Mouse (Mus musculus) forebrain, embryonic 15.5 days (tissue): ENCODE data around the gene Rtkn. TPM values are rescaled to one million over a fixed set of nuclear protein-coding genes. Genes with fewer than 3 reads are reported as not detected.

ENCODE experiments used
- ATAC-seq: fragments of 200-750 bp; cut with Nextera tagmentation; replicated peaks from 2 replicates; pipeline ENCODE4 v1.8.0; 2017; ENCODE audit warnings: mild to moderate bottlenecking, moderate TSS enrichment, moderate library complexity
- H3K27ac ChIP-seq: fragments of 300-500 bp; sonication (generic); replicated peaks from 2 replicates; pipeline ENCODE4 v1.5.1; 2015; ENCODE audit warnings: mild to moderate bottlenecking, inconsistent platforms
- H3K27me3 ChIP-seq: fragments of 300-500 bp; sonication (generic); 2 replicates; pipeline ENCODE4 v1.6.1; 2015; ENCODE audit warnings: inconsistent platforms
- H3K36me3 ChIP-seq: fragments of 300-500 bp; sonication (generic); 2 replicates; pipeline ENCODE4 v1.6.1; 2015; ENCODE audit warnings: mild to moderate bottlenecking, inconsistent platforms
- H3K4me1 ChIP-seq: fragments of 300-500 bp; sonication (generic); 2 replicates; pipeline ENCODE4 v1.6.1; 2015; ENCODE audit warnings: inconsistent platforms
- H3K4me2 ChIP-seq: fragments of 300-500 bp; sonication (generic); replicated peaks from 2 replicates; pipeline ENCODE4 v1.6.1; 2015; ENCODE audit warnings: mild to moderate bottlenecking, inconsistent platforms
- H3K4me3 ChIP-seq: fragments of 300-500 bp; sonication (generic); 2 replicates; pipeline ENCODE4 v1.5.1; 2015; ENCODE audit warnings: mild to moderate bottlenecking, inconsistent platforms
- H3K9ac ChIP-seq: fragments of 300-500 bp; sonication (generic); replicated peaks from 2 replicates; pipeline ENCODE4 v1.6.1; 2015; ENCODE audit warnings: mild to moderate bottlenecking, inconsistent platforms
- H3K9me3 ChIP-seq: fragments of 300-500 bp; sonication (generic); 2 replicates; pipeline ENCODE4 v1.6.1; 2016; ENCODE audit warnings: inconsistent platforms
- WGBS: fragments of 180-500 bp; shearing (Covaris S2); methylation state at CpG from one replicate; pipeline ENCODE4 v1.1.7; 2015; ENCODE audit warnings: mixed read lengths; 5-methylcytosine and 5-hydroxymethylcytosine counted together
- polyA plus RNA-seq: library from polyadenylated mRNA; unstranded; fragments of >200 nt; fragmentation: Nextera tagmentation; extraction: Ambion mirVana; gene quantifications from 2 replicates; pipeline ENCODE4 v1.2.1, GENCODE M21; 2015

The Rtkn gene
- polyA plus RNA-seq, 1 experiment from 2014 or later = 7.0 TPM

- 62% methylated on average over 3 of the region's 3 CpGs for WGBS
- Histone ChIP-seq H3K27ac (no peak overlapping the region), H3K27me3 (peaks cover 5% of the 10 kb centered on the region; the same call in 1 of the 2 replicates), H3K4me3 (no peak overlapping the region), H3K9ac (no peak overlapping the region), H3K4me2 (no peak overlapping the region), H3K9me3 (no peaks in the 10 kb centered on the region), H3K36me3 (no peaks in the 10 kb centered on the region), H3K4me1 (peaks cover 20% of the 10 kb centered on the region)
- no peak for ATAC-seq
These were observed 1.0 kb upstream of the Rtkn start for GRCm38 (mm10) chr6:83134226-83134625.

DNA sequence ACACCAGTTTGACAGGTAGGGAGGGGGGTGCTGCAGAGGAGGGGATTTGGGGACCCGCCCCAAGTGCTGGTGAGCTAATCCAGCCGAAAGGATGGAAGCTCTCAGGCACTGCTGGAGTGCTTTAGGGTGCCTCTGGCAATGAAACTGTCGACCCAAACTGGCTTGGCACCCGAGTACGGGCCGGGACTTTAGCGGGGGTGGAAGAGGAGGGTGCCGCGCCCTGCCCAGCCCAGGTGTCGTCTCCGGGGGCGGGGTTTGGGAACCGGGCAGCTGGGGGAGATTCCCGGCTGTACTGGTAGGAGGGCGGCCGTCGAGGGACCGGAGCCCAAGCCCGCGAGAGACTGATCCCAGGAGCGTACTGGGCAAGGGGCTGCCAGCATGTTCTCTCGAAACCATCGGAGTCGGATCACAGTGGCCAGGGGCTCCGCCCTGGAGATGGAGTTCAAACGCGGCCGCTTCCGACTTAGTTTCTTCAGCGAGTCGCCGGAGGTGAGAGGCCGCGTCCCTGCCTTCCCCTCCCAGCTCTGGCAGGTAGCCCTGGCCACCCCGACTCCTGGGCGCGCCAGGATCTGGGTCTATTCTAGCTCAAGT is 403 bp downstream of the Rtkn start:
- H3K36me3 ChIP-seq = no peaks in the 10 kb centered on the region
- peaks cover 20% of the 10 kb centered on the region for H3K4me1 ChIP-seq
- peaks cover 5% of the 10 kb centered on the region; the same call in 1 of the 2 replicates for H3K27me3 ChIP-seq
- H3K4me2 ChIP-seq = peak overlapping the region; percentile 9; the same call in 1 of the 2 replicates
- no peak for ATAC-seq
- WGBS = 5% methylated on average over 37 of the region's 37 CpGs
- no peak overlapping the region for H3K9ac ChIP-seq
- H3K27ac ChIP-seq = no peak overlapping the region
- H3K4me3 ChIP-seq = 0 out of 2 replicates have a peak overlapping the region, but pooled peaks have one; percentile 6
- no peaks in the 10 kb centered on the region for H3K9me3 ChIP-seq

GRCm38 (mm10) chr6:83136291-83136880 is 1.1 kb downstream of the Rtkn start:
- peaks cover 5% of the 10 kb centered on the region; the same call in 1 of the 2 replicates for H3K27me3 ChIP-seq
- peak overlapping the region; percentile 46; the same call in 1 of the 2 replicates for H3K9ac ChIP-seq
- WGBS = 22% methylated on average over 5 of the region's 5 CpGs
- peak overlapping the region; percentile 64 for H3K27ac ChIP-seq
- no peaks in the 10 kb centered on the region for H3K9me3 ChIP-seq
- H3K4me1 ChIP-seq = peaks cover 20% of the 10 kb centered on the region
- H3K4me3 ChIP-seq = peak overlapping the region; percentile 35
- no peaks in the 10 kb centered on the region for H3K36me3 ChIP-seq
- H3K4me2 ChIP-seq = peak overlapping the region; percentile 47
- 0 out of 2 replicates have a peak, but pooled peaks have one; percentile 7 for ATAC-seq

DNA sequence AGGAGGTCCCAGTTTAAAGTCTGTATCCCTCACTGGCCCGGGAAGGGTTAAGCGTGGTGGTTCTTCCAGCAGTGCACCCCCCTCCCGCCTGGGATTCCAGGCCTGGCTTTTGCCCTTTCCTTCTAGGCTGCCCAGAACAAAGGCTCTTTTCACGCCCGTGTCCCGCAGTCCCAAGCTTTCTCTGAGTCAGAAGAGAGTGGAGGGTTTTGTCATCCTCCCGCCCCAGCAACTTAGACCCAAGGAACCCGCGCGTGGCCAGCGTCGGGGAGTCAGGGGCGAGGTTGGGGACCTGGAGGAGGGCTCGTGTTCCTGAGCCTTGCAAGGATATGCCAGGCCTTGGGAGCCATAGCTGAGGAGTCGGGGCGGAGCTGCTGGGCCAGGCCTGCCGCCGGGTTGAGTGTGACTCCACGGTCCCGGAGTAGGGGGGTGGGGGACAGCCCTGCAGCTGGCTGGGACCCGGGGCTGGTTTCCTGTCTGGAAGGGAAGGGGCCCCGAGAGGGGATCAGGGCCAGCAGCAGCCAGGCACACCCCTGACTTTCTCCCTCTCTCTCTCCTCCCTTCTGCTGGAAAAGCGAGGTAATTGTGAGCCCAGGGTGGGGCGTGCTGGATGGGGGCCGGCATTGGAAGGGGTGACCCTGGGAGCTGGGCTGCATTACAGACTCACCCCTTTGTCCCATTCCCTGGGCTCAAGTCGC is 1.8 kb downstream of the Rtkn start:
- peak; percentile 67 for ATAC-seq
- Histone ChIP-seq H3K4me3 (peak overlapping the region; percentile 35), H3K9me3 (no peaks in the 10 kb centered on the region), H3K27ac (peak overlapping the region; percentile 64), H3K4me2 (peak overlapping the region; percentile 47), H3K4me1 (peaks cover 22% of the 10 kb centered on the region), H3K36me3 (no peaks in the 10 kb centered on the region), H3K9ac (peak overlapping the region; percentile 46), H3K27me3 (peaks cover 5% of the 10 kb centered on the region; the same call in 1 of the 2 replicates)
- WGBS = 2% methylated on average over 26 of the region's 26 CpGs

DNA sequence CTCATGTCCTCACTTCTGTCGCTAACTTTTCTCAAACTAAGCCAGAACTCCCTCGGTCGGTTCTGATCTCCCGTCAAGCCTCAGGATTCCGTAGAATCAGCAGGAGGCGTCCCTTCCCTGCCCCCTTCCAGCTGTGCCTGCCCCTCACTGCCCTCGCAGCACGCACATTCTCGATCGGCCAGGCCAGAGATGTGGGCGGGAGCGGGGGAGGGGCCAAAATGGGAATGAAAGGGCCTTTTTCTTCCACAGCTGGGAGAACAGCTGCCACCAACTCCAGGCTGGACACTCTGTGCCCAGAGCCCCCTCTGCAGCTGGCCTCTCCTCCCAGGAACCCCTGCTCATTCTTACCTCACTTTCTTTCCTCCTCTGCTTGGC is 2.3 kb downstream of the Rtkn start:
- Histone ChIP-seq H3K9ac (peak overlapping the region; percentile 46), H3K9me3 (no peaks in the 10 kb centered on the region), H3K4me3 (peak overlapping the region; percentile 35), H3K36me3 (no peaks in the 10 kb centered on the region), H3K27ac (peak overlapping the region; percentile 64), H3K4me2 (peak overlapping the region; percentile 47), H3K4me1 (peaks cover 27% of the 10 kb centered on the region), H3K27me3 (peaks cover 5% of the 10 kb centered on the region; the same call in 1 of the 2 replicates)
- WGBS = 1% methylated on average over 12 of the region's 12 CpGs
- ATAC-seq = peak; percentile 37

GRCm38 (mm10) chr6:83138056-83138455 is 2.8 kb downstream of the Rtkn start:
- Histone ChIP-seq H3K4me1 (peaks cover 27% of the 10 kb centered on the region), H3K4me2 (peak overlapping the region; percentile 47), H3K9me3 (no peaks in the 10 kb centered on the region), H3K27me3 (peaks cover 5% of the 10 kb centered on the region; the same call in 1 of the 2 replicates), H3K36me3 (no peaks in the 10 kb centered on the region), H3K4me3 (peak overlapping the region; percentile 35), H3K27ac (peak overlapping the region; percentile 64), H3K9ac (peak overlapping the region; percentile 46; the same call in 1 of the 2 replicates)
- WGBS = 2% methylated on average over 11 of the region's 11 CpGs
- no peak for ATAC-seq

GRCm38 (mm10) chr6:83140044-83140443 is 4.8 kb downstream of the Rtkn start:
- ATAC-seq = no peak
- Histone ChIP-seq H3K9ac (no peak overlapping the region), H3K27me3 (peaks cover 2% of the 10 kb centered on the region; the same call in 1 of the 2 replicates), H3K4me1 (peaks cover 27% of the 10 kb centered on the region), H3K9me3 (no peaks in the 10 kb centered on the region), H3K36me3 (no peaks in the 10 kb centered on the region), H3K4me3 (no peak overlapping the region), H3K27ac (no peak overlapping the region), H3K4me2 (no peak overlapping the region)
- 88% methylated on average over 8 of the region's 8 CpGs for WGBS

DNA sequence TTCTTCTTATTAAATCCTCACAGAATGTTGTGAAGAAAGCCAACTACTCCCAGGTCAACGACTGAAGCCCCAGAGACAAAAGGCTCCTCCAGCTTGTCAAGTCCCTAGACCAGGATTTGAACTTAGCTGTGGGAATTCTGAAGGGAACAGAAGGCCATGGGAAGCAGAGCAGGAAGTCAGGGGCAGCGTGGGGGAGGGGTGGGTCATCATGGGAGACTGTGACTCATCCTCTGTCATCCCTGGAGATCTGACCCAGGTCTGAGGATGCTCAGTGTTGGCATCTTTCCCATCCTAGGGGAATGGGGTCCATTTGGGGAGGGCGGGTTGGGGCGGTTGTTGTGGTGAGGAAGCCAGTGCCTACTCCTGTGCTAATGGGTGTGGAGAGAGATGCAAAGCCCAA is 6.4 kb downstream of the Rtkn start:
- 41% methylated on average over 4 of the region's 4 CpGs for WGBS
- Histone ChIP-seq H3K27ac (no peak overlapping the region), H3K9me3 (no peaks in the 10 kb centered on the region), H3K4me1 (peaks cover 26% of the 10 kb centered on the region), H3K4me3 (no peak overlapping the region), H3K9ac (peak overlapping the region; percentile 53; the same call in 1 of the 2 replicates), H3K4me2 (peak overlapping the region; percentile 56; the same call in 1 of the 2 replicates), H3K27me3 (no peaks in the 10 kb centered on the region; the same call in 1 of the 2 replicates), H3K36me3 (no peaks in the 10 kb centered on the region)
- no peak for ATAC-seq

DNA sequence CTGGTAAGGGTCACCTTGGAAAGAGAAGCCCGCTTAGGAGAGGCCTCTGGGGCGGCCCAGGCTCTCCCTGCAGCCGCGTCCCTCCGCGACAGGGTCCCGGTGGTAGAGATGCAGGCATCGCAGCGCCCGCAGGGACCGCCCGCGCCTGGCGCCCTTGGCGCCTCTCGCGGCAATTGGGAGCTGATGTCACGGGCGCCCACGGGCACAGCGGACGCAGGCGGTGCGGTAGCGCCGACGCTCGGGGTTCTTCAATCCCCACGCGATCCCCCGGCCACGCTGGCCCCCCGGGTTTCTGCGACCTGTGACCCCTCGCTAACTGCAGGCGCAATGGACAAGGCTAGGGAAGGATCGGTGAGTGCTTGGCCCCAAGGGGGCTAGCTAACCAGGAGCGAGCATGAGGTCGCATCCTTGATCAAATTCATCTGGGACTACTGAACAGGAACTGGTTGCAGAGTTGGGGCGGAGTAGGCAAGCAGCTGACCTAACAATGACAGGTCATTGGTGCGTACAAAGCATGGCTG is 7.0 kb downstream of the Rtkn start:
- no peaks in the 10 kb centered on the region; the same call in 1 of the 2 replicates for H3K27me3 ChIP-seq
- H3K9me3 ChIP-seq = no peaks in the 10 kb centered on the region
- peaks cover 20% of the 10 kb centered on the region for H3K4me1 ChIP-seq
- peak overlapping the region; percentile 56 for H3K4me2 ChIP-seq
- 2% methylated on average over 41 of the region's 41 CpGs for WGBS
- H3K36me3 ChIP-seq = no peaks in the 10 kb centered on the region
- H3K27ac ChIP-seq = no peak overlapping the region
- peak overlapping the region; percentile 53 for H3K9ac ChIP-seq
- H3K4me3 ChIP-seq = peak overlapping the region; percentile 38
- peak; percentile 23; the same call in 1 of the 2 replicates for ATAC-seq

DNA sequence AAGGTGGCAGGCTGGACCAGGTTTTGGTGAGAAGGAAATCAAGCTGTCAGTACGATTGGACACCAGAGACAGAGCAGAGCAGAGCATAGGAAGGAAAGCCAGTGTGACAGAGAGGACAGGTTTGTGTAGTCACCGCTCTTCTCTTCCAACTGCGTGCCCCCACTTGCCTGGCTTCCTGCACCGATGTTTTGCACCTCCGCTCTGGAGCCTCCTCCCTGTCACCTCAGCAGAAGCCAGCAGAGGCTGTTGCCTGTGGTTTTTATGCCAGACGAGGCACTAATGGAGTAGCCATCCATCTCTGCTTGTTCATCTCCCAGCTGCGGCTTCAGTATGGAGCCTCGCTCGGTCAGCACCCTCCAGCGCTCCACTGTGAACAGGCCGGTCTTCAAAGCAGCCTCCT is 7.6 kb downstream of the Rtkn start:
- Histone ChIP-seq H3K27me3 (no peaks in the 10 kb centered on the region; the same call in 1 of the 2 replicates), H3K27ac (no peak overlapping the region), H3K4me1 (peaks cover 14% of the 10 kb centered on the region), H3K9ac (no peak overlapping the region), H3K36me3 (no peaks in the 10 kb centered on the region), H3K4me3 (no peak overlapping the region), H3K9me3 (no peaks in the 10 kb centered on the region), H3K4me2 (no peak overlapping the region)
- WGBS = 50% methylated on average over 11 of the region's 11 CpGs
- no peak for ATAC-seq

DNA sequence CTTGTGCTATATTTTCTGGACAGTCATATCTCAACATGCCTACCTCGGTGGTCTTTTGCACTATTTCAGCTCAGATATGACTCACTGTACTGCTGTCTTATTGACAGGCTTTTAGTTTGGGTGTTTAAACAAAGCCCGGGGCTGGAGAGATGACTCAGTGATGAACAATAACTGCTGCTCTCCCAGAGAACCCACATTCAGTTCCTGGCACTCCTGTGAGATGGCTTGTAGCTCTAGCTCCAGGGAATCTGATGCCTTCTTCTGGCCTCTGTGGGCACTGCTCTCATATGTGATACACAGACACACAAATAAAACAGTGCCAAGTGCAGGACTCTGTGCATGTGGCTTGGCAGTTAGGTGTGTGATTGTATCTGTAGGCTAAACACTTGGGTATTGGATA is 9.9 kb downstream of the Rtkn start:
- Histone ChIP-seq H3K4me1 (peaks cover 8% of the 10 kb centered on the region), H3K9me3 (no peaks in the 10 kb centered on the region), H3K4me2 (no peak overlapping the region), H3K27me3 (no peaks in the 10 kb centered on the region; the same call in 1 of the 2 replicates), H3K4me3 (no peak overlapping the region), H3K9ac (no peak overlapping the region), H3K36me3 (no peaks in the 10 kb centered on the region), H3K27ac (no peak overlapping the region)
- WGBS = 83% methylated on average over 2 of the region's 2 CpGs
- ATAC-seq = no peak

DNA sequence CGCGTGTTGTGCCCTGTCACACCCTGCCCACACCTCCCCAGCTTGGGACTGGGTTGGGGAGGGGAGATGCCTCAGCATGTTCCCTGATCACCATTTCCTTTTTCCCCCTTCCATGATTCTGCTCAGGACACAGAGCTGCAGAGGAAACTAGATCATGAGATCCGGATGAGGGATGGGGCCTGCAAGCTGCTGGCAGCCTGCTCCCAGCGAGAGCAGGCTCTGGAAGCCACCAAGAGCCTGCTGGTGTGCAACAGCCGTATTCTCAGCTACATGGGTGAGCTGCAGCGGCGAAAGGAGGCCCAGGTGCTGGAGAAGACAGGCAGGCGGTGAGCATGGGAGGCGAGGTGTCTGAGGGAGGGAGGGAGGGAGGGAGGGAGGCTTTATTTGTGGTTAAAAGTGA is 10.5 kb downstream of the Rtkn start:
- H3K4me1 ChIP-seq = peaks cover 8% of the 10 kb centered on the region
- H3K4me3 ChIP-seq = no peak overlapping the region
- H3K27ac ChIP-seq = no peak overlapping the region
- no peaks in the 10 kb centered on the region for H3K9me3 ChIP-seq
- no peaks in the 10 kb centered on the region; the same call in 1 of the 2 replicates for H3K27me3 ChIP-seq
- no peak for ATAC-seq
- no peaks in the 10 kb centered on the region for H3K36me3 ChIP-seq
- H3K9ac ChIP-seq = no peak overlapping the region
- H3K4me2 ChIP-seq = no peak overlapping the region
- 80% methylated on average over 9 of the region's 9 CpGs for WGBS
